Mouse (Mus musculus) CD4-positive helper T cell, adult 2 months (primary cell): ENCODE results near the gene Gabrr1.
"Not testable (repeated sequence)": the region's sequence is repeated elsewhere in the genome, so short reads cannot be mapped to it uniquely, and the experiment has no call there.

Source experiments
- DNase-seq: peaks from one replicate; pipeline ENCODE4 v3.0.0-alpha.2; 2012; ENCODE audit warnings: low read depth, missing footprints, low spot score

Gene Gabrr1

GRCm38 (mm10) chr4:33132221-33132620 lies at the start of gene Gabrr1:
Gene Gabrr1, plus strand, starts transcription at chr4:33132521.
- no peak for DNase-seq

- no peak for DNase-seq
These were observed 33.1 kb upstream of the Gabrr1 start for GRCm38 (mm10) chr4:33099118-33099694.

- peak; percentile 32 for DNase-seq
These were observed 22.4 kb upstream of the Gabrr1 start for GRCm38 (mm10) chr4:33109720-33110458.

- no peak for DNase-seq
These were observed 21.5 kb upstream of the Gabrr1 start for GRCm38 (mm10) chr4:33110845-33111244.

- no peak for DNase-seq
These were observed 21.0 kb upstream of the Gabrr1 start for GRCm38 (mm10) chr4:33111358-33111757.

GRCm38 (mm10) chr4:33112866-33113265 lies 19.5 kb upstream of the Gabrr1 start:
- not testable (repeated sequence) for DNase-seq

- DNase-seq = peak; percentile 78
These were observed 13.2 kb upstream of the Gabrr1 start for GRCm38 (mm10) chr4:33119118-33119517.

GRCm38 (mm10) chr4:33124493-33124892 lies 7.8 kb upstream of the Gabrr1 start:
- peak; percentile 53 for DNase-seq

- no peak for DNase-seq
These were observed 6.8 kb upstream of the Gabrr1 start for GRCm38 (mm10) chr4:33125409-33126084.

- DNase-seq = peak; percentile 49
These were observed 14.5 kb downstream of the Gabrr1 start for GRCm38 (mm10) chr4:33146679-33147291.

- DNase-seq = peak; percentile 77
These were observed 15.5 kb downstream of the Gabrr1 start for GRCm38 (mm10) chr4:33147825-33148224.

GRCm38 (mm10) chr4:33149150-33149549 lies 16.8 kb downstream of the Gabrr1 start:
- DNase-seq = no peak

GRCm38 (mm10) chr4:33152087-33153038 lies 20.0 kb downstream of the Gabrr1 start:
- DNase-seq = no peak

- DNase-seq = no peak
These were observed 51.2 kb downstream of the Gabrr1 start for GRCm38 (mm10) chr4:33183477-33183876.

GRCm38 (mm10) chr4:33188164-33188563 lies 55.8 kb downstream of the Gabrr1 start:
- DNase-seq = no peak

GRCm38 (mm10) chr4:33188781-33189734 lies 56.7 kb downstream of the Gabrr1 start:
- DNase-seq = peak; percentile 53

GRCm38 (mm10) chr4:33189735-33190036 lies 57.4 kb downstream of the Gabrr1 start, which contains the start of gene Pm20d2:
Gene Pm20d2, minus strand, starts transcription at chr4:33189737.
- DNase-seq = no peak

- no peak for DNase-seq
These were observed 65.8 kb downstream of the Gabrr1 start for GRCm38 (mm10) chr4:33198117-33198516.

GRCm38 (mm10) chr4:33204682-33205081 lies 72.4 kb downstream of the Gabrr1 start:
- DNase-seq = peak; percentile 52

- no peak for DNase-seq
These were observed 75.2 kb downstream of the Gabrr1 start for GRCm38 (mm10) chr4:33207551-33207950.
